Mouse (Mus musculus) embryo, embryonic 9.5 days (tissue): Measurements from ENCODE around the gene Arglu1.

Experiments
- DNase-seq: peaks from one replicate; pipeline ENCODE4 v3.0.0-alpha.2; 2017; ENCODE audit errors: extremely low spot score

Arglu1 gene

GRCm38 (mm10) chr8:8621236-8621917, 68.9 kb downstream of the Arglu1 start:
- no peak for DNase-seq

- no peak for DNase-seq
Observed at GRCm38 (mm10) chr8:8620536-8620935, 69.8 kb downstream of the Arglu1 start.

GRCm38 (mm10) chr8:8619221-8620194, 70.8 kb downstream of the Arglu1 start:
- peak; percentile 72 for DNase-seq
